Mouse (Mus musculus) myocyte (in vitro differentiated cells): ENCODE measurements around the gene Ccdc144b. TPM values are rescaled to one million over a fixed set of nuclear protein-coding genes. Genes with fewer than 3 reads are reported as not detected.

Source experiments
- H3K27me3 ChIP-seq: one replicate; pipeline ENCODE4 v1.6.1; 2011; ENCODE audit not compliant: control insufficient read depth, insufficient read depth, insufficient read length
- H3K36me3 ChIP-seq: one replicate; pipeline ENCODE4 v1.6.1; 2011; ENCODE audit not compliant: control insufficient read depth, insufficient read depth
- H3K4me2 ChIP-seq: one replicate; pipeline ENCODE4 v1.6.1; 2011; ENCODE audit warnings: low read depth, control low read depth
- H3K4me3 ChIP-seq: one replicate; pipeline ENCODE4 v1.5.1; 2011; ENCODE audit warnings: mild to moderate bottlenecking, control low read depth, moderate library complexity
- H3K79me2 ChIP-seq: one replicate; pipeline ENCODE4 v1.6.1; 2011; ENCODE audit not compliant: control insufficient read depth, insufficient read depth
- H3ac ChIP-seq: one replicate; pipeline ENCODE4 v1.6.1; 2011; ENCODE audit not compliant: control insufficient read depth, insufficient read length
- CEBPB ChIP-seq: IDR thresholded peaks from 2 replicates; pipeline ENCODE4 v1.6.1; 2011; ENCODE audit warnings: mild to moderate bottlenecking, moderate library complexity; ENCODE audit not compliant: poor library complexity, insufficient read depth, severe bottlenecking
- E2F4 ChIP-seq: IDR thresholded peaks from one replicate; pipeline ENCODE4 v1.6.1; 2011; ENCODE audit warnings: mild to moderate bottlenecking, control low read depth, moderate library complexity; ENCODE audit not compliant: insufficient read depth
- MAX ChIP-seq: IDR thresholded peaks from one replicate; pipeline ENCODE4 v1.6.1; 2011; ENCODE audit warnings: low read depth, mild to moderate bottlenecking, control low read depth
- MYOD1 ChIP-seq, 3 experiments: IDR thresholded peaks; one replicate each; pipeline ENCODE4 v1.6.1; 2011; ENCODE audit warnings: control low read depth in 2 of 3, low read depth in 2 of 3, mild to moderate bottlenecking in 2 of 3, moderate library complexity in 1 of 3; ENCODE audit not compliant: insufficient read length in 2 of 3, control insufficient read depth in 1 of 3
- MYOG ChIP-seq, 3 experiments: IDR thresholded peaks; one replicate each; pipeline ENCODE4 v1.6.1; 2011; ENCODE audit warnings: control low read depth in 2 of 3, low read depth in 2 of 3, mild to moderate bottlenecking in 2 of 3; ENCODE audit not compliant: insufficient read length in 2 of 3, control insufficient read depth in 1 of 3, insufficient read depth in 1 of 3
- POLR2A ChIP-seq: IDR thresholded peaks from one replicate; pipeline ENCODE4 v1.6.1; 2011; ENCODE audit warnings: low read depth, mild to moderate bottlenecking, control low read depth, moderate library complexity; ENCODE audit not compliant: insufficient read length
- POLR2AphosphoS2 ChIP-seq: IDR thresholded peaks from one replicate; pipeline ENCODE4 v1.6.1; 2011; ENCODE audit warnings: low read depth, control low read depth; ENCODE audit not compliant: insufficient read length
- REST ChIP-seq: IDR thresholded peaks from one replicate; pipeline ENCODE4 v1.6.1; 2011; ENCODE audit warnings: mild to moderate bottlenecking, control low read depth, moderate library complexity; ENCODE audit not compliant: insufficient read depth, insufficient read length
- SRF ChIP-seq: IDR thresholded peaks from one replicate; pipeline ENCODE4 v1.6.1; 2011; ENCODE audit warnings: low read depth; ENCODE audit not compliant: control insufficient read depth, insufficient read length
- TCF12 ChIP-seq: IDR thresholded peaks from one replicate; pipeline ENCODE4 v1.6.1; 2011; ENCODE audit warnings: mild to moderate bottlenecking, control low read depth; ENCODE audit not compliant: poor library complexity, insufficient read depth, severe bottlenecking
- TCF3 ChIP-seq: IDR thresholded peaks from one replicate; pipeline ENCODE4 v1.6.1; 2011; ENCODE audit warnings: low read depth, control low read depth; ENCODE audit not compliant: insufficient read length
- USF1 ChIP-seq: IDR thresholded peaks from one replicate; pipeline ENCODE4 v1.6.1; 2011; ENCODE audit warnings: low read depth, mild to moderate bottlenecking, control low read depth, moderate library complexity
- polyA plus RNA-seq: library from polyadenylated mRNA; unstranded; fragments of >200 nt; fragmentation: generic; extraction: Trizol; gene quantifications from one replicate; pipeline ENCODE4 v1.2.1, GENCODE M21; 2012; ENCODE audit warnings: missing spikeins

The Ccdc144b gene
- polyA plus RNA-seq, 1 experiment, result not detected

- no peaks in the 10 kb centered on the region for H3K79me2 ChIP-seq
- no peaks in the 10 kb centered on the region for H3K27me3 ChIP-seq
- TF ChIP-seq POLR2AphosphoS2, result no peak
- no peak for TF ChIP-seq USF1
- TF ChIP-seq TCF3, result no peak
- no peak for TF ChIP-seq SRF
- no peak for TF ChIP-seq E2F4
- no peak for TF ChIP-seq TCF12
- no peak for TF ChIP-seq CEBPB
- no peak for TF ChIP-seq MYOD1 (IDR thresholded peaks at IDR 0.05; ENCODE audit: control insufficient read depth in 1 of 3, insufficient read length in 2 of 3, low read depth in 2 of 3)
- no peak for TF ChIP-seq MYOG (IDR thresholded peaks at IDR 0.05; ENCODE audit: control insufficient read depth in 1 of 3, insufficient read depth in 1 of 3, insufficient read length in 2 of 3, low read depth in 2 of 3)
- TF ChIP-seq MAX, result no peak
- TF ChIP-seq POLR2A, result no peak
- TF ChIP-seq REST, result no peak
- H3K4me2 ChIP-seq, result no peak overlapping the region
- no peaks in the 10 kb centered on the region for H3K36me3 ChIP-seq
- no peak overlapping the region for H3ac ChIP-seq
- no peak overlapping the region for H3K4me3 ChIP-seq
Measured at GRCm38 (mm10) chr3:35973551-35973950, 79.8 kb downstream of the Ccdc144b start.

GRCm38 (mm10) chr3:35972985-35973384 lies 80.4 kb downstream of the Ccdc144b start:
- H3K36me3 ChIP-seq, result no peaks in the 10 kb centered on the region

GRCm38 (mm10) chr3:35971149-35971548 lies 82.2 kb downstream of the Ccdc144b start:
- no peaks in the 10 kb centered on the region for H3K27me3 ChIP-seq
- H3K4me3 ChIP-seq, result no peak overlapping the region
- TF ChIP-seq MAX (no peak), USF1 (no peak), REST (no peak), TCF3 (no peak), MYOD1 (IDR thresholded peaks at IDR 0.05; ENCODE audit: control insufficient read depth in 1 of 3, insufficient read length in 2 of 3, low read depth in 2 of 3) (no peak), E2F4 (no peak), MYOG (IDR thresholded peaks at IDR 0.05; ENCODE audit: control insufficient read depth in 1 of 3, insufficient read depth in 1 of 3, insufficient read length in 2 of 3, low read depth in 2 of 3) (no peak), POLR2AphosphoS2 (no peak), TCF12 (no peak), CEBPB (no peak)
- H3K79me2 ChIP-seq, result no peaks in the 10 kb centered on the region
- H3K36me3 ChIP-seq, result no peaks in the 10 kb centered on the region
- H3ac ChIP-seq, result no peak overlapping the region
- H3K4me2 ChIP-seq, result no peak overlapping the region

More at GRCm38 (mm10) chr3:35972985-35973384, 80.4 kb downstream of the Ccdc144b start:
- Histone ChIP-seq H3K4me2 (no peak overlapping the region), H3K4me3 (no peak overlapping the region), H3ac (no peak overlapping the region), H3K79me2 (no peaks in the 10 kb centered on the region), H3K27me3 (no peaks in the 10 kb centered on the region)
- TF ChIP-seq SRF, result no peak
- TF ChIP-seq MYOD1 (IDR thresholded peaks at IDR 0.05; ENCODE audit: control insufficient read depth in 1 of 3, insufficient read length in 2 of 3, low read depth in 2 of 3), result no peak
- no peak for TF ChIP-seq USF1
- TF ChIP-seq CEBPB, result no peak

- no peaks in the 10 kb centered on the region for H3K27me3 ChIP-seq
- TF ChIP-seq MYOD1 (IDR thresholded peaks at IDR 0.05; ENCODE audit: control insufficient read depth in 1 of 3, insufficient read length in 2 of 3, low read depth in 2 of 3), result no peak
- TF ChIP-seq TCF3, result no peak
- TF ChIP-seq MYOG (IDR thresholded peaks at IDR 0.05; ENCODE audit: control insufficient read depth in 1 of 3, insufficient read depth in 1 of 3, insufficient read length in 2 of 3, low read depth in 2 of 3), result no peak
- no peak for TF ChIP-seq MAX
- TF ChIP-seq TCF12, result no peak
- no peak overlapping the region for H3K4me3 ChIP-seq
- H3ac ChIP-seq, result no peak overlapping the region
- no peaks in the 10 kb centered on the region for H3K79me2 ChIP-seq
- H3K36me3 ChIP-seq, result no peaks in the 10 kb centered on the region
- H3K4me2 ChIP-seq, result no peak overlapping the region
Measured at GRCm38 (mm10) chr3:35970441-35970840, 82.9 kb downstream of the Ccdc144b start.

- H3K36me3 ChIP-seq, result no peaks in the 10 kb centered on the region
- H3K4me3 ChIP-seq, result no peak overlapping the region
- no peaks in the 10 kb centered on the region for H3K27me3 ChIP-seq
- no peaks in the 10 kb centered on the region for H3K79me2 ChIP-seq
- no peak overlapping the region for H3ac ChIP-seq
- TF ChIP-seq TCF3, result no peak
- no peak overlapping the region for H3K4me2 ChIP-seq
Measured at GRCm38 (mm10) chr3:35967366-35967921, 85.9 kb downstream of the Ccdc144b start.

GRCm38 (mm10) chr3:35966493-35966892 lies 86.9 kb downstream of the Ccdc144b start:
- Histone ChIP-seq H3K36me3 (no peaks in the 10 kb centered on the region), H3K27me3 (no peaks in the 10 kb centered on the region), H3ac (no peak overlapping the region), H3K4me3 (no peak overlapping the region), H3K4me2 (no peak overlapping the region), H3K79me2 (no peaks in the 10 kb centered on the region)
- no peak for TF ChIP-seq MYOG (IDR thresholded peaks at IDR 0.05; ENCODE audit: control insufficient read depth in 1 of 3, insufficient read depth in 1 of 3, insufficient read length in 2 of 3, low read depth in 2 of 3)
- TF ChIP-seq E2F4, result no peak
- no peak for TF ChIP-seq TCF12
- no peak for TF ChIP-seq USF1
- no peak for TF ChIP-seq REST
- no peak for TF ChIP-seq MYOD1 (IDR thresholded peaks at IDR 0.05; ENCODE audit: control insufficient read depth in 1 of 3, insufficient read length in 2 of 3, low read depth in 2 of 3)
- TF ChIP-seq TCF3, result no peak
- no peak for TF ChIP-seq CEBPB
- no peak for TF ChIP-seq SRF
